Mouse (Mus musculus) central nervous system, embryonic 14 days (tissue): Measurements from ENCODE around the gene Krtap9-3. TPM values are rescaled to one million over a fixed set of nuclear protein-coding genes. Genes with fewer than 3 reads are reported as not detected.

ENCODE experiments used
- polyA plus RNA-seq: library from polyadenylated mRNA; depleted of rRNA; stranded (reverse); fragments of >200 nt; gene quantifications from 2 replicates; pipeline ENCODE4 v1.2.3, GENCODE M21; 2012; rRNA removed

The Krtap9-3 gene
- polyA plus RNA-seq = not detected in 2 replicates

GRCm38 (mm10) chr11:99597742-99598141 lies at the start of gene Krtap9-3:
Gene Krtap9-3, minus strand, starts transcription at chr11:99598105.

DNA sequence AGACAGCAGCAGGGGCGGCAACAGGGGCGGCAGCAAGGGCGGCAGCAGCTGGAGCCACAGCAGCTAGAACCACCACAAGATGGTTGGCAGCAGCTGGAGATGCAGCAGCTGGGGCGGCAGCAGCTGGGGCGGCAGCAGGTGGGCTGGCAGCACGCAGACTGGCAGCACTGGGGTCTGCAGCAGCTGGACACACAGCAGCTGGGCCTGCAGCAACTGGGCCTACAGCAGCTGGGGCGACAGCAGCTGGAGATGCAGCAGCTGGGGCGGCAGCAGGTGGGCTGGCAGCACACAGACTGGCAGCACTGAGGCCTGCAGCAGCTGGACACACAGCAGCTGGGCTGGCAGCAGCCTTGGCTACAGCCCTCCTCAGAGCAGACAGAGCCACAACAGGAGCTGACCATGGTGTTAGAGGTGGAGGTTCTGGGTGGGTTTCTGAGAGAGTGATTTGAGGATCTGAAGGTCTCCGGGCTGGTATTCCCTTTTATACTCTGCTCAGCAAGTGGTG lies 45.8 kb upstream of the Krtap9-3 start, which contains the start of gene Krtap4-7:
TSS of gene Krtap4-7 (minus strand) at position 455 of the 505 bp plus-strand sequence.

DNA sequence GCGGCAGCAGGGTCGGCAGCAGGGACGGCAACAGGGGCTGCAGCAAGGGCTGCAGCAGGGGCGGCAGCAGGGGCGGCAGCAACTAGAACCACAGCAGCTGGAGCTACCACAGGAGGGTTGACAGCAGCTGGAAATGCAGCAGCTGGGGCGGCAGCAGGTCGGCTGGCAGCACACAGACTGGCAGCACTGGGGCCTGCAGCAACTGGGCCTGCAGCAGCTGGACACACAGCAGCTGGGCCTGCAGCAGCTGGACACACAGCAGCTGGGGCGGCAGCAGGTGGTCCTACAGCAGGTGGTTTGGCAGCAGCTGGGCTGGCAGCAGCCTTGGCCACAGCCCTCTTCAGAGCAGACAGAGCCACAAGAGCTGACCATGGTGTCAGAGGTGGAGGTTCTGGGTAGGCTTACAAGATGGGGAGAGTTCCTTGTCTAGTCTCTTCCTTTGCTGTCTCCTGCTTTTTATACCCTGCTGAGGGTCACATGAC lies 36.8 kb upstream of the Krtap9-3 start, which contains the start of gene Krtap4-2:
TSS of gene Krtap4-2 (minus strand) at position 432 of the 482 bp plus-strand sequence.

DNA sequence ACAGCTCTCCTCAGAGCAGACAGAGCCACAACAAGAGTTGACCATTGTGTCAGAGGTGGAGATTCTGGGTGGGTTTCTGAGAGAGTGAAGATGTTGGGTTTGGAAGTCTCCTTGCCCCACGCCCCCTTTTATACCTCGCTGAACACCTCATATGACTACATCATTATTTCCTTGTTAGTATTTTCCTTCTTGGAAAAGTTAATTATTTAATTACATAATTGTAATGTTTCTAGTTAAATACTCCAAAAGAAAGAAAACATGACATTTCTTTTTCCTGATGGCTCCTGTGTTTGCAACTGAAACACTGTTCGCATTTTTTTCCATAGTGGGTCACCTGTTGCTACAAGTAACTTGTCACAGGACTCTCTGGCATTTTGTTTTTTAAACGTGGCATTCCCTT lies 30.2 kb upstream of the Krtap9-3 start, which contains the start of gene Krtap4-1:
TSS of gene Krtap4-1 (minus strand) at position 101 of the 400 bp plus-strand sequence.

GRCm38 (mm10) chr11:99620335-99620734 lies 22.4 kb upstream of the Krtap9-3 start, which contains the start of gene Gm11562:
Gene Gm11562, minus strand, starts transcription at chr11:99620435.

GRCm38 (mm10) chr11:99614796-99615363 lies 17.0 kb upstream of the Krtap9-3 start, which contains the start of gene Krtap2-4:
Gene Krtap2-4, minus strand, starts transcription at chr11:99614846.

GRCm38 (mm10) chr11:99610089-99610488 lies 12.2 kb upstream of the Krtap9-3 start, which contains the start of gene Gm11937:
Gene Gm11937, minus strand, starts transcription at chr11:99610189.

DNA sequence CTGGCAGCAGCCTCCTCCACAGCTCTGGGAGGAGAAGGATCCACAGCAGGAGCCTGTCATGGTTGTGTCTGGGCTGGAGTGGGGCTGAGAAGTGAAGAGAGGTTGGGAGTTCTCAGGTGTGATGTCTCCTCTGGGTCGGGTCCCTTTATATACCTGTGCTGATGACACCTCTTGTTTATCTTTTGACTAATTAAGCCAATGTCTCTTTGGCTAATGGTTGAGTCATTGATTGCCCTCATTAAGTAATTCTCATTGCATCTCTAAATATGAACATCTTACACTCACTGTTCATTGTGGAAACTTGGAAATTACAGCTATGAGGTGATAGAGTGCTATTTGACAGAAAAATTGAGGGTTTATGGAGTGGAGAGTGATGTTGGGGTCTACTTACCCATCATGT lies 5.3 kb upstream of the Krtap9-3 start, which contains the start of gene Gm11938:
TSS of gene Gm11938 (minus strand) at position 101 of the 400 bp plus-strand sequence.

DNA sequence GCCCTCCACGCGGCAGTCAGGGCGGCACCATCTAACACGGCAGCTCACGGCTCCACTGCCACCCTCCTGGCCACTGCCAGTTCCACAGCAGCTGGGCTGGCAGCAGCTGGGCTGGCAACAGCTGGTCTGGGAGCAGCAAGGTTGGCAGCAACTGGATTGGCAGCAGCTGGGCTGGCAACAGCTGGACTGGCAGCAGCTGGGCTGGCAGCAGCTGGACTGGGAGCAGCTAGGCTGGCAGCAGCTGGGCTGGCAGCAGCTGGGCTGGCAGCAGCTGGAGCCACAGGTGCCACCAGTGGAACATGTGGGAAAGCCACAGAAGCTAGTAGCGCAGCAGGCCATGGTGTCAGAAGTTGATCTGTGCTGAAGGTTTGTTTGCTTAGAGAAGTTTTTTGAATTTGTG lies 6.9 kb downstream of the Krtap9-3 start, which contains the start of gene Krtap1-3:
TSS of gene Krtap1-3 (minus strand) at position 359 of the 400 bp plus-strand sequence.

DNA sequence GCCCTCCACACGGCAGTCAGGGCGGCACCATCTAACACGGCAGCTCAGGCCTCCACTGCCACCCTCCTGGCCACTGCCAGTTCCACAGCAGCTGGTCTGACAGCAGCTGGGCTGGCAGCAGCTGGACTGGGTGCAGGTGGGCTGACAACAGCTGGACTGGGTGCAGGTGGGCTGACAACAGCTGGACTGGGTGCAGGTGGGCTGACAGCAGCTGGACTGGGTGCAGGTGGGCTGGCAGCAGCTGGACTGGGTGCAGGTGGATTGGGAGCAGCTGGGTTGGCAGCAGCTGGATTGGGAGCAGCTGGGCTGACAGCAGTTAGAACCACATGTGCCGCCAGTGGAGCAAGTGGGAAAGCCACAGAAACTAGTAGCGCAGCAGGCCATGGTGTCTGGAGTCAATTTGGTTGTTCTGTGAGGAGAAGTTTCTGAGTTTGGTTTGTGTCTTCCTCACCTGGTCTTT lies 14.6 kb downstream of the Krtap9-3 start, which contains the start of gene Krtap1-4:
TSS of gene Krtap1-4 (minus strand) at position 410 of the 460 bp plus-strand sequence.

GRCm38 (mm10) chr11:99580636-99581035 lies 17.3 kb downstream of the Krtap9-3 start, which contains the start of gene Krtap1-5:
Gene Krtap1-5, minus strand, starts transcription at chr11:99581016.

GRCm38 (mm10) chr11:99566530-99566929 lies 31.4 kb downstream of the Krtap9-3 start, which contains the start of gene Krtap3-1:
Gene Krtap3-1, minus strand, starts transcription at chr11:99566630.

DNA sequence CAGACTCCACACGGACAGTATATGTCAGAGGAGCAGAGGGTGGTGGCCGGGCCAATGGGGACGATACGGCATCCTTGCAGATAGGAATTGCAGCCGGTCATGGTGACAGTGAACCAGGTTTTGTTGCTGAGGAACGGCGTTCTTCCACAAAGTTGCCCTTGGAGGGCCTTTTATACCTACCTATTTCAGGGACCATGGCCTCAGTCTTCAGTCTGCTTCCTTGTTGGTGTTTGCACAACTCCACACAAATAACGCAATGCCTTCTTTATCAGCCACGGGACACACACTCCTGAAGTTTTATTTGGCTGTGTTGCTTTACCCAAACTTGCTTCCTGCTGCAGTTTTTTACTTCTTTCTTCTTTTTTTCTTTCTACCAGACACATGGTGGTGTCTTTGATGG lies 38.5 kb downstream of the Krtap9-3 start, which contains the start of gene Gm11939:
TSS of gene Gm11939 (minus strand) at position 101 of the 400 bp plus-strand sequence.

DNA sequence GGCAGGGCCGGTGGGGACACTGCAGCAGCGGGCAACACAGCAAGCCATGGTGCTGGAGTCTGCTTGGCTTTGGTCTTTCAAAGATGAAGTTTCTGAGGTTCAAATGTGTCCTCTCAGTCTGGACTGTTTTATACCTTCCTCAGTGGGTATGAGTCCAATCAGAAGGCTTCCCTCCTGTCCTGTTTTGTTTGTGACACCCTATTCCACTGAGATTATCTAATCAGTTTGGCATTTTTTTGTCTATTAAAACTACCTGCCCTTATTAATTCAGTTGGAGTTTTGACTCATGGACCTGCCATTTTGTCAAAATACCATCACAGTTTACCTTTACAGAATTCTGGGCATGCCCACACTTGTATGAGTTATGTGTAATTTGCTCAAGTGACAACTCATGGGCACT lies 41.2 kb downstream of the Krtap9-3 start, which contains the start of gene Krtap3-2:
TSS of gene Krtap3-2 (minus strand) at position 101 of the 400 bp plus-strand sequence.

GRCm38 (mm10) chr11:99550765-99551164 lies 47.1 kb downstream of the Krtap9-3 start, which contains the start of gene Krtap3-3:
Gene Krtap3-3, minus strand, starts transcription at chr11:99550865.

Other genes with a start within 250 kb of the Krtap9-3 start
- gene Krt27, start 247.0 kb downstream of the Krtap9-3 start, polyA plus RNA-seq = 0.07 and 0.09 TPM in 2 replicates
- 0.15 and 0.26 TPM in 2 replicates for gene Krt28, start 223.2 kb downstream of the Krtap9-3 start, polyA plus RNA-seq
- gene Krt10, start 208.7 kb downstream of the Krtap9-3 start, polyA plus RNA-seq = 15.8 and 24.0 TPM in 2 replicates
- 0.07 and 0.14 TPM in 2 replicates for gene Krt12, start 175.8 kb downstream of the Krtap9-3 start, polyA plus RNA-seq
- gene Krt20, start 160.0 kb downstream of the Krtap9-3 start, polyA plus RNA-seq = 0.08 and 0.09 TPM in 2 replicates
- gene Krt23, start 105.0 kb downstream of the Krtap9-3 start, polyA plus RNA-seq = 0.02 and 0.49 TPM in 2 replicates
- not detected in 2 replicates for gene Krt39, start 76.8 kb downstream of the Krtap9-3 start, polyA plus RNA-seq
- not detected in 2 replicates for gene Krt40, start 54.9 kb downstream of the Krtap9-3 start, polyA plus RNA-seq
- not detected in 2 replicates for gene Krtap3-3, start 47.2 kb downstream of the Krtap9-3 start, polyA plus RNA-seq
- gene Krtap3-2, start 41.3 kb downstream of the Krtap9-3 start, polyA plus RNA-seq = not detected in 2 replicates
- gene Gm11939, start 38.6 kb downstream of the Krtap9-3 start, polyA plus RNA-seq = not detected in 2 replicates
- not detected in 2 replicates for gene Krtap3-1, start 31.5 kb downstream of the Krtap9-3 start, polyA plus RNA-seq
- gene Krtap1-5, start 17.1 kb downstream of the Krtap9-3 start, polyA plus RNA-seq = not detected in 2 replicates
- gene Krtap1-4, start 14.5 kb downstream of the Krtap9-3 start, polyA plus RNA-seq = not detected in 2 replicates
- gene Krtap1-3, start 6.8 kb downstream of the Krtap9-3 start, polyA plus RNA-seq = not detected in 2 replicates
- not detected in 2 replicates for gene Gm11938, start 5.2 kb upstream of the Krtap9-3 start, polyA plus RNA-seq
- not detected in 2 replicates for gene Gm11937, start 12.1 kb upstream of the Krtap9-3 start, polyA plus RNA-seq
- not detected in 2 replicates for gene Krtap2-4, start 16.7 kb upstream of the Krtap9-3 start, polyA plus RNA-seq
- not detected in 2 replicates for gene Gm11562, start 22.3 kb upstream of the Krtap9-3 start, polyA plus RNA-seq
- not detected in 2 replicates for gene Krtap4-1, start 30.1 kb upstream of the Krtap9-3 start, polyA plus RNA-seq
- not detected in 2 replicates for gene Krtap4-2, start 37.0 kb upstream of the Krtap9-3 start, polyA plus RNA-seq
- gene Krtap4-7, start 46.0 kb upstream of the Krtap9-3 start, polyA plus RNA-seq = not detected in 2 replicates
- gene Gm11555, start 52.1 kb upstream of the Krtap9-3 start, polyA plus RNA-seq = not detected in 2 replicates
- gene Gm11563, start 60.9 kb upstream of the Krtap9-3 start, polyA plus RNA-seq = not detected in 2 replicates
- gene Krtap4-6, start 67.9 kb upstream of the Krtap9-3 start, polyA plus RNA-seq = not detected in 2 replicates
- gene Gm14190, start 92.6 kb upstream of the Krtap9-3 start, polyA plus RNA-seq = not detected in 2 replicates
- not detected in 2 replicates for gene Gm14180, start 136.2 kb upstream of the Krtap9-3 start, polyA plus RNA-seq
- not detected in 2 replicates for gene Gm11595, start 174.8 kb upstream of the Krtap9-3 start, polyA plus RNA-seq
- not detected in 2 replicates for gene Krtap4-8, start 182.6 kb upstream of the Krtap9-3 start, polyA plus RNA-seq
- not detected in 2 replicates for gene Krtap4-9, start 187.1 kb upstream of the Krtap9-3 start, polyA plus RNA-seq
- not detected in 2 replicates for gene Gm11596, start 195.4 kb upstream of the Krtap9-3 start, polyA plus RNA-seq
- gene Gm11569, start 200.8 kb upstream of the Krtap9-3 start, polyA plus RNA-seq = not detected in 2 replicates
- gene Gm11554, start 206.3 kb upstream of the Krtap9-3 start, polyA plus RNA-seq = not detected in 2 replicates
- not detected in 2 replicates for gene Krtap4-13, start 211.8 kb upstream of the Krtap9-3 start, polyA plus RNA-seq
- not detected in 2 replicates for gene Gm11564, start 217.6 kb upstream of the Krtap9-3 start, polyA plus RNA-seq
- gene 2300003K06Rik, start 240.0 kb upstream of the Krtap9-3 start, polyA plus RNA-seq = not detected in 2 replicates